Mouse (Mus musculus): Measurements from ENCODE around the gene Tepp. TPM values are rescaled to one million over a fixed set of nuclear protein-coding genes. Genes with fewer than 3 reads are reported as not detected.

Gene Tepp
- polyA plus RNA-seq (2017; shearing (Covaris generic)), result not detected

DNA sequence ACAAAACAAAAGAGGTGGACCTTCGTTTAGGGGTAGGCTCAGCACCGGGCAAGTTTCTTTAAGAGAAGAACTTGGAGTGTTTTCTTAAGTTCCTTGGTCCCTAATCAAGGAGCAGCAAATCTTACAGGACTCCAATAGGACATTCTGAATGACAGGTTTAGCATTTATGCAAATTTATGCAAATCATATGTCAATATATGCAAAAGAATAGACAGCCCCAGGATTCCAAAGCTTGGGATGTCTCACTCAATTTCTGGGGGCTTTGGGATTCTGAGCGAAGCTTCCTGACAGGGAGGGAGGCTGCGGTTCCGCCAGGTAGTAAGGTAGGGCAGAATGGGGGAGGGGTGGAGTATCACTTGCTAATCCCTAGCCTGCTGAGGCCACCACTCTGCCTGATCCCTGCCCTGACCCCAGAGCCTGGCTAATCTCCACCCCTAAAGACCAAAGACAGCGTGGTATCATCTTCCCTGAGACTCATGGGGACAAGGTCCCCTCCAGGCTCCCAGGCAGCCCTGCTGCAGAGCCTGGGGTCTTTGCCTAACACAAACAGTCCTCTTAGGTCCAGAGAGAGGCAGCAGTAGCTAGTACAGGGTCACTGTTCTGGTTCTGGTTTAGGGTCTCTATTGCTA, at the start of gene Tepp:
Tepp (plus strand) TSS at position 225 of the 629 bp plus-strand sequence.

DNA sequence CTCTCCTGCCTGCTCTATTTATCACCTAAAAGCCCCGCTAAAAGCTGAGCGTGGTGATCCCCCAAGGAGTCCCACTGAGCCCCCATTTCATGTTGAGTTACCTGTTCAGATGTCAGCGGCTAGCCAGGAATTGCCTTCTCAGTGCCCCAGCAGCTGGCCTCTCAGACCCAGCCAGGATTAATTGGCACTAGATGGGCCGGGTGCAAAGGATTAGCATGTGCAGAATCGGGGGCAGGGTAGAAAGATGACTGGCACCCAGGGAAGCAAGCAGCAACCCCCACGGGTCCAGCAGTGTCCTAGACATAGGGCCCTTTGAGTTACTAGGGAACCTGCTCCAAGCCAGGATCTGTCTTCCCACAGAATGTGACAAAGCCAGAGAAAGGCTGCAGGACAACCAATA, 3.9 kb upstream of the Tepp start, which contains the start of gene Cngb1:
Cngb1 (minus strand) TSS at position 155 of the 400 bp plus-strand sequence.

DNA sequence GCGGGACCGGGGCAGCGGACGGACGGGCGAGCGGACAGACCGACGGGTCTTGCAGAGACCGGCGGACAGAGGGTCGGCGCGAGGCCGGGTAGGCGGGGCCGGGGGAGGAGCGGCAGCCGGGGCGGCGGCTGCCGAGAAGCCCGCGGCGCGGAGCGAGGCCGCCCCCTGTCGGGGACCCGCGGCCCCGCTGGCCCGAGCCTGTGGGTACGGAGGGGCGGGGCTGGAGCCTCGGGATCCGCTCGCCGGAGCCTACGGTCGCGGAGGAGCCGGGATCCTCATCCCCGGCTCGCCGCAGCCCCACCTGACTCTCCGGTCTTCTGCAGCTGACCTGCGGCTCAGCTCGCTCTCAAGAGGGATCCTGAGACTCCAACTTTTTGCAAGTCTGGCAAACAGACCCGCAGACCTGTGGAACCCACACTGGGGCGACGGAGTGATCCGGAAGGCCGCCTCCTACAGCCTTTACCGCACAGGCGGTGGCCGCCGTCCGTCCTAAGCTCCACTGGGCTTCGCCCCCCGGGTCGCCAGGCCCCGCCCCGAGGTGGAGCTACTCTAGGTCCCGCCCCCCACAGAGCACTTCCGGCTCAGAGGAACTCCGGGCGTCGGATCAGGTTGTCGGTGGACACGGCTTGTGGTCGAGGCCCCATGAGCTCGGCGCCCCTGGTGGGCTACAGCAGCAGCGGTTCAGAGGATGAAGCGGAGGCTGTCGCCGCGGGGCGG, 21.5 kb downstream of the Tepp start, which contains the start of the genes Zfp319 and Usb1:
Zfp319 (minus strand) TSS at position 231 of the 717 bp plus-strand sequence.
Usb1 (plus strand) TSS at position 565 of the 717 bp plus-strand sequence.

DNA sequence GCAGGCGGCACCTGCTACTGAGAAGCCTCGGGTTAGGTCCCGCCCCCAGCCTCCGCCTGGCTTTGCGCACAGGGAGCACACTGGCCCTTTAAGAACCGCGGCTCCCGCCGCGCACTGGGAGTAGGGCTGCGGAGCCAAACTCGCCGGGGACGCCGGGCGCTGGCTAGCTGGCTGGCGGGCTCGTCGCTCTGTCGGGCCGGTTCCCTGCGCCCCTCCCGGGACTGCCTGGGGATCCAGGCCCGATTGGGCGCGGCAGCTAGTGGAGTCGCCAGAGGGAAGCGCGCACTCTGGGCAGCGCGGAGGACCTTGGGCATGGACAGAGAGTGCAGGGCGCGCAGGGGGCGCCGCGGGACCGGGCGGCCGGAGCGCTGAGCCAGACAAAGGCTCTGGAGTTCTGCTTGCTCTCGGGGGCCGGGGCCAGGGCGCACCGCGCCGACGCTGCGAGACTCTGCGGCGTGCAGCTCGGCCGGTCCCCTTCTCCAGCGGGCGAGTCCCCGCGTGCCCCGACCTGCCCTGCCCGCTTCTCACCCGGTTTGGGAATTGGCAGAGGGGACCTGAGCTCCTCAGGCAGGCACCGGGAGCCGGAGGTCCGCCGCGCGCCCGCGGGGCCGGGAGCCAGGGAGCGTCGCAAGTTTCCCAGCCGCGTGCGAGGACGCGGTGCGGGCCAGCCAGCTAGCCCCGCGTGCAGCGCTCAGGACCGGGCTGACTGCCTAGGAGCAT, 41.9 kb downstream of the Tepp start, which contains the start of gene Mmp15:
Mmp15 (plus strand) TSS at position 118 of the 720 bp plus-strand sequence.

Other genes with a start within 250 kb of the Tepp start
- 20.9 TPM for gene Katnb1, start 229.4 kb upstream of the Tepp start, polyA plus RNA-seq (2017; shearing (Covaris generic))
- not detected for gene Kifc3, start 107.8 kb upstream of the Tepp start, polyA plus RNA-seq (2017; shearing (Covaris generic))
- not detected for gene Cngb1, start 4.0 kb upstream of the Tepp start, polyA plus RNA-seq (2017; shearing (Covaris generic))
- 6.1 TPM for gene Zfp319, start 21.4 kb downstream of the Tepp start, polyA plus RNA-seq (2017; shearing (Covaris generic))
- gene Usb1, start 21.7 kb downstream of the Tepp start, polyA plus RNA-seq (2017; shearing (Covaris generic)), result 47.6 TPM
- gene Mmp15, start 41.7 kb downstream of the Tepp start, polyA plus RNA-seq (2017; shearing (Covaris generic)), result 0.29 TPM
- 45.7 TPM for gene Cfap20, start 124.3 kb downstream of the Tepp start, polyA plus RNA-seq (2017; shearing (Covaris generic))
- gene Csnk2a2, start 179.5 kb downstream of the Tepp start, polyA plus RNA-seq (2017; shearing (Covaris generic)), result 39.7 TPM
- gene Ccdc113, start 223.5 kb downstream of the Tepp start, polyA plus RNA-seq (2017; shearing (Covaris generic)), result not detected

Measured in effector memory CD4-positive, alpha-beta T cell, adult 5 months (primary cell).